Mouse (Mus musculus) olfactory bulb, adult 2 months (tissue): ENCODE data around the gene Rin2. TPM values are rescaled to one million over a fixed set of nuclear protein-coding genes. Genes with fewer than 3 reads are reported as not detected.

Experiments
- H3K27ac ChIP-seq: fragments of 200-500 bp; 2 replicates; pipeline ENCODE4 v1.5.1; 2012; ENCODE audit warnings: low read depth, low read length; ENCODE audit not compliant: insufficient read depth
- H3K4me1 ChIP-seq: fragments of 200-500 bp; 2 replicates; pipeline ENCODE4 v1.6.1; 2012; ENCODE audit warnings: low read length; ENCODE audit not compliant: control insufficient read depth, insufficient read depth
- H3K4me3 ChIP-seq: fragments of 200-500 bp; 2 replicates; pipeline ENCODE4 v1.5.1; 2012; ENCODE audit warnings: mild to moderate bottlenecking, low read depth, low read length, moderate library complexity; ENCODE audit not compliant: insufficient read depth
- CTCF ChIP-seq: fragments of 200-500 bp; IDR thresholded peaks from 2 replicates; pipeline ENCODE4 v1.5.1; 2012; ENCODE audit warnings: low read depth, mild to moderate bottlenecking, low read length, moderate library complexity; ENCODE audit not compliant: insufficient read depth
- POLR2A ChIP-seq: fragments of 200-500 bp; IDR thresholded peaks from 2 replicates; pipeline ENCODE4 v1.6.1; 2012; ENCODE audit warnings: mild to moderate bottlenecking, low read depth, low read length, moderate library complexity; ENCODE audit not compliant: insufficient read depth
- WGBS: fragments of 180-500 bp; shearing (Covaris S2); methylation state at CpG from one replicate; pipeline ENCODE4 v1.1.7; 2018; 5-methylcytosine and 5-hydroxymethylcytosine counted together
- polyA plus RNA-seq: library from polyadenylated mRNA; stranded (reverse); fragments of >200 nt; gene quantifications from 2 replicates; pipeline ENCODE4 v1.2.4, GENCODE M21; 2012; ENCODE audit warnings: low replicate concordance; ENCODE audit not compliant: missing spikeins, insufficient read depth, insufficient read length

Rin2 gene
- polyA plus RNA-seq, 1 experiment = not detected

- 75% methylated on average over 6 of the region's 6 CpGs for WGBS
- TF ChIP-seq POLR2A (no peak), CTCF (no peak)
- no peak overlapping the region for H3K4me3 ChIP-seq
- H3K27ac ChIP-seq = no peak overlapping the region
- no peaks in the 10 kb centered on the region; the same call in 1 of the 2 replicates for H3K4me1 ChIP-seq
Measured at GRCm38 (mm10) chr2:145804524-145804923, 129.5 kb downstream of the Rin2 start.

- 33% methylated on average over 2 of the region's 2 CpGs for WGBS
- Histone ChIP-seq H3K27ac (peak overlapping the region; percentile 68; the same call in 1 of the 2 replicates), H3K4me1 (no peaks in the 10 kb centered on the region; the same call in 1 of the 2 replicates), H3K4me3 (no peak overlapping the region)
- TF ChIP-seq CTCF = no peak
- no peak for TF ChIP-seq POLR2A
Measured at GRCm38 (mm10) chr2:145807276-145807675, 132.3 kb downstream of the Rin2 start.

- WGBS = 96% methylated on average over 2 of the region's 2 CpGs
- Histone ChIP-seq H3K27ac (no peak overlapping the region), H3K4me1 (no peaks in the 10 kb centered on the region; the same call in 1 of the 2 replicates), H3K4me3 (no peak overlapping the region)
- TF ChIP-seq POLR2A = no peak
Measured at GRCm38 (mm10) chr2:145808251-145808650, 133.2 kb downstream of the Rin2 start.

GRCm38 (mm10) chr2:145808667-145809066 is 133.7 kb downstream of the Rin2 start:
- WGBS = 97% methylated on average over 6 of the region's 6 CpGs
- Histone ChIP-seq H3K4me1 (no peaks in the 10 kb centered on the region; the same call in 1 of the 2 replicates), H3K4me3 (no peak overlapping the region), H3K27ac (no peak overlapping the region)
- TF ChIP-seq CTCF = no peak
- no peak for TF ChIP-seq POLR2A

GRCm38 (mm10) chr2:145810676-145811075 is 135.7 kb downstream of the Rin2 start:
- WGBS = 54% methylated on average over 5 of the region's 5 CpGs
- Histone ChIP-seq H3K4me1 (no peaks in the 10 kb centered on the region; the same call in 1 of the 2 replicates), H3K4me3 (no peak overlapping the region), H3K27ac (no peak overlapping the region)
- TF ChIP-seq POLR2A = no peak
- no peak for TF ChIP-seq CTCF

GRCm38 (mm10) chr2:145812818-145813217 is 137.8 kb downstream of the Rin2 start:
- H3K27ac ChIP-seq = no peak overlapping the region
- H3K4me1 ChIP-seq = no peaks in the 10 kb centered on the region
- TF ChIP-seq CTCF = no peak
- TF ChIP-seq POLR2A = no peak
- WGBS = 82% methylated on average over 1 of the region's 1 CpGs
- H3K4me3 ChIP-seq = no peak overlapping the region

- WGBS = 75% methylated on average over 5 of the region's 5 CpGs
- Histone ChIP-seq H3K4me1 (no peaks in the 10 kb centered on the region), H3K27ac (no peak overlapping the region), H3K4me3 (no peak overlapping the region)
- TF ChIP-seq POLR2A (no peak), CTCF (no peak)
Measured at GRCm38 (mm10) chr2:145817195-145817594, 142.2 kb downstream of the Rin2 start.

GRCm38 (mm10) chr2:145822013-145822782 is 147.2 kb downstream of the Rin2 start:
- WGBS = 86% methylated on average over 15 of the region's 15 CpGs
- TF ChIP-seq CTCF (no peak), POLR2A (no peak)
- no peaks in the 10 kb centered on the region for H3K4me1 ChIP-seq
- no peak overlapping the region for H3K4me3 ChIP-seq
- no peak overlapping the region; the same call in 1 of the 2 replicates for H3K27ac ChIP-seq

GRCm38 (mm10) chr2:145822783-145823729 is 148.0 kb downstream of the Rin2 start:
- TF ChIP-seq CTCF (no peak), POLR2A (no peak)
- no peak overlapping the region for H3K27ac ChIP-seq
- WGBS = 88% methylated on average over 3 of the region's 3 CpGs
- H3K4me3 ChIP-seq = no peak overlapping the region
- H3K4me1 ChIP-seq = no peaks in the 10 kb centered on the region
